Mouse (Mus musculus) B cell, adult 2 months (primary cell): ENCODE results near the gene Agpat1.

Source experiments
- DNase-seq, 2 experiments: peaks; one replicate each; pipeline ENCODE4 v3.0.0; 2022

The Agpat1 gene

DNA sequence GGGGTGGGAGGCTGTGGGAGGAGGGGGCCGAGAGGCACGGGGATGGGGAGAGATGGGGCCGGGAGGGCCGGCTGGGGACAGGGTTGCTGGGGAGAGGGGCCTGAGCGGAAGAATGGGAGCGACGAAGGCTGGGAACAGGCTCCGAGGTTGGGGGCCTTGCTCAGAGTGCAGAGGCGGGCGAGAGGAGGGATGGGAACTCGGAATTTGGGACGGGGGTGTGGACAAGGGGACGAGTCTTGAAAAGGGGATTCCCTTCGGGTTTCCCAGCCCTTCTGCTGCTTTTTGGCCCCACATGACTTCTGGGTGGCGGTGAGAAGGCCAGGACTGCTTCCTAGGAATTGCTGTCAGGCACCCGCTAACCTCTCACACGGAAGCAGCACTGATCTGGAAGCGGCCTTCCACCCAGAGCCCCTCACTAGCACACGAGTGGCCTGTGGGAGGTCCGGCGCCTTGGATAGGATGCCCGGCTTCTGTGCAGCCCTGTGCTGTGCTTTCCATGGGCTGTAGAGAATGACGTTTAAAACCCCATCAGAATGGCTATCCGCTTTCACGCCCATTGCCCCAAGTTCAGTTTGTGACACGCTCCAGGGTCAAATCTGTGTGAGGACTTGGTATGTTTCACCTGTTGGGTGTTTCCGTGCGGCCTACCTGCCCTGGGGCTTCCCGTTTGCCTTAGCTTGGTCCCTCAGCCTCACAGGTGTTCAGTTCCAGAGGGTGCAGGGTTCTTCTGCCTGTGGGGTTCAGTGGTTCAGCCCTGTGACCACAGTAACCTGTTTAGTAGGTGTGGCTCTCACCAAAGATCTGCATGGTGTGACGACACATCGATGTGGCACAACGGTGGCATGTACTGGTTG lies 2.4 kb downstream of the Agpat1 start:
- DNase-seq = no peak

GRCm38 (mm10) chr17:34607997-34608396 lies 3.9 kb downstream of the Agpat1 start:
- no peak for DNase-seq

DNA sequence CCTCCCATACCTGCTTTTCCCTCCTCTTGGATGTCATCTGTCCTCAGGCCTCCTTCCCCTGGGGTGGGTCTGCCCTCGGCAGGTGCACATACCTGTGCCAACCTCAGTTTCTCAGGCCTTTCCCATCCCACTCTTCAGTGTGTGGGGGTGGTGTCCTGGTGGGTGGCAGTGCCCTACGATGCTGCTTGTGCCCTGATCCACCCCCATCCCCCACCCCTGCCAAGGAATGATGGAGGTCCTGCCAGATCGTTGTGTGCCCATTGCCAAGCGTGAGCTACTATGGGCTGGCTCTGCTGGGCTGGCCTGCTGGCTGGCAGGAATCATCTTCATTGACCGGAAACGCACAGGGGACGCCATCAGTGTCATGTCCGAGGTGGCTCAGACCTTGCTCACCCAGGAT lies 7.0 kb downstream of the Agpat1 start:
- DNase-seq = no peak

DNA sequence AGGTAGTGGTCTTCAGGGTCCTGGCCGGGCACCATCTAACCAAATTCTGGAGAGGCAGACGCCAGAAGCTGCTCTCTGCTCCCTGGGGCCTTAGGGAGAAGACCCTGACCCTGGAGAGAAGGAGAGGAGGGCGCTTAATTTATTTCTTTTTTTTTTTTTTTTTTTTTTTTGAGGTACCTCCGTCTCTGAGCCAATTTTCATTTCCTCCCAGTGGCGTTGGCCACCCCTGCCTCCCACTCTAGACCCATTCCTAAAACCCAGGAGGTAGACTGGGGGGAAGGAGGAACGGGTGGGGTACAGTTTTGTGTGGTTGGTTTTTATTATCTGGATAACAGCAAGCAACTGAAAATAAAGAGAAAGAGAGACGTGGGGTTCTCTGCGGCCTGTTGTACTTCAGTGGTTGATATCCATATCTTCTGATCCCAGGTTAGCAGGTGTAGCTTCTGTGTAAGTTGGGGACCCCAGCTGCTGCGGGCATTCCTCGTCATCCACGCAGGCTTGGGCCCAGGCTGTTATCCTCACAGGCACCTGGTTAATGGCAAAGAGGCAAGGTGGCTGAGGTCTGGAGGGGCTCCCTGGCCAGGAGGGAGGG lies 9.1 kb downstream of the Agpat1 start:
- DNase-seq = no peak

DNA sequence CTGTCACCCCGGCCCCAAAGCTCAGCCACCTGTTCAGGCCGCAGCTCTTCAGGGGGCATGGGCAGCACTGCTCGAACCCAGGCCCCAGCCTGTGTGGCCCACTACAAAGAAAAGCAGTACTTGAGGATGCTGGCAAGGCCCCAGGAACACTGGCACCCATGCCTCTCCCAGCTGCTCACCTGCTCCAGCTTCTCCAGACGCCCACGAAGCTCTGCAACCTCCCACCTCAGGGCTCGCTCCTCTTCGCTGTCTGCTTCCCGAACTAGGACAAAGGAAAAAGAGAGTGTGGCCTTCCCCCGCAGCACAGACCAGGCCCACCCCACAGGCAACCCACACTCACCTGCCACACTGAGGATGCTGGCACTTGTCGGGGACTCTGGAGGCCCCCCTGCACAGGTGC lies 9.8 kb downstream of the Agpat1 start:
- DNase-seq = no peak

GRCm38 (mm10) chr17:34615871-34616270 lies 11.8 kb downstream of the Agpat1 start, which contains the start of gene Egfl8:
Egfl8 (minus strand) TSS chr17:34615971.
- no peak for DNase-seq

- peak; percentile 90 to 92 for DNase-seq
Observed at GRCm38 (mm10) chr17:34618999-34619398, 14.9 kb downstream of the Agpat1 start.

- no peak for DNase-seq
Observed at GRCm38 (mm10) chr17:34621006-34621405, 16.9 kb downstream of the Agpat1 start.

GRCm38 (mm10) chr17:34623161-34623560 lies 19.1 kb downstream of the Agpat1 start:
- DNase-seq = no peak

- DNase-seq = no peak
Observed at GRCm38 (mm10) chr17:34624981-34625380, 20.9 kb downstream of the Agpat1 start.

GRCm38 (mm10) chr17:34626062-34626772 lies 22.2 kb downstream of the Agpat1 start:
- no peak for DNase-seq

DNA sequence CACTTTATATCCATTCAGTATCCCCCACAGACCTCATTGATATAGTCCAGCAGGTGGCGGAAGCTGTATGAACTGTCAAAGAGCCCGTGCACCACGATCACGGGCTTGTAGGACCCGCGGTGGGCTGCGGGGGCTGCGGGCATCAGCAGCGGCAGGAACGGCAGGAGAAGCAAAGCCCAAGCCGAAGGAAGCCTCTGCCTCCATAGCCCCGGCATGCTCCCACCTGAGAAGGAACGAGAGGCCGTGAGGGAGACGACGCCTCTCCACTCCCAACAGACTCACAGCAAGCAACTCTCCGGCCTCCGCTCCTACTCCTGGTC lies 22.7 kb downstream of the Agpat1 start:
- peak in 1 of 2 experiments; percentile 47 for DNase-seq

GRCm38 (mm10) chr17:34627093-34627942 lies 23.3 kb downstream of the Agpat1 start:
- DNase-seq = peak; percentile 47

- DNase-seq = peak in 1 of 2 experiments; percentile 23
Observed at GRCm38 (mm10) chr17:34627943-34628643, 24.0 kb downstream of the Agpat1 start, which contains the start of gene Ppt2. Ppt2 (minus strand) TSS chr17:34628510.

DNA sequence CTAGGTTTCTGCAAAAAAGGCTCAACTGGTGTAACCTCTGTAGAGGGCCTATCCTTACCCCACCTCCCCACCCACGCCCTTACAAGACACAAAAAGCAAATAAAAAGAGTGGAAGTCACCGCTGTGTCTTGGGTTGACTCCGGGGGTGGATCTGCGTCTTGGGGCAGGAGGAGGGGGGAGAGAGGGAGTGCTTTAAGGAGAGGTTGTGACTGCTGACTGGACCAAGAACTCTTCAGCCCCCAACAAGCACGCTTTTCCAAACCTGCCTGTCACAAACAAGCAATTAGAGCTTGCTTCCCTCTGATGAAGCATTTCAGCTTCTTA lies 24.5 kb downstream of the Agpat1 start:
- no peak for DNase-seq

GRCm38 (mm10) chr17:34629221-34629751 lies 25.2 kb downstream of the Agpat1 start, which contains the start of gene Prrt1:
Prrt1 (plus strand) TSS chr17:34629533.
- DNase-seq = no peak

- peak; percentile 27 to 36 for DNase-seq
Observed at GRCm38 (mm10) chr17:34629796-34630603, 25.9 kb downstream of the Agpat1 start.

DNA sequence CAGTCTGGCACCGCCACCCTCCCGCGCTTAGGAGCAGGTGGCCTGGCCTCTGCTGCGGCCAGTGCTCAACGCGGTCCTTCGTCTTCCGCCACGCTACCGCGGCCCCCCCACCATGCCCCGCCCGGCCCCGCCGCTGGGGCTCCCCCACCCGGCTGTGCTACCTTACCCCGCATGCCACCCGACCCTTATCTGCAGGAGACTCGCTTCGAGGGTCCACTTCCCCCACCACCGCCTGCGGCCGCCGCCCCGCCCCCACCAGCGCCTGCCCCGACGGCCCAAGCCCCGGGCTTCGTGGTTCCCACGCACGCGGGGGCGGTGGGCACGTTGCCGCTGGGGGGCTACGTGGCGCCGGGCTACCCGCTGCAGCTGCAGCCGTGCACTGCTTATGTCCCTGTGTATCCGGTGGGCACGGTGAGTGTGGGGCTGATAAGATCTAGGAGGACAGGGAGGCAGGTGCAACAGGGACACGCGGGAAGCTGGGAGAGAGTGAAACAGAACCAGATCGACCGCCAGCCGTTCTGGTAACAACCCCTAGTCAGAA lies 26.8 kb downstream of the Agpat1 start:
- DNase-seq = peak in 1 of 2 experiments; percentile 24

GRCm38 (mm10) chr17:34631647-34632046 lies 27.6 kb downstream of the Agpat1 start:
- DNase-seq = no peak

GRCm38 (mm10) chr17:34632261-34632691 lies 28.2 kb downstream of the Agpat1 start:
- peak; percentile 74 to 75 for DNase-seq

- DNase-seq = no peak
Observed at GRCm38 (mm10) chr17:34635671-34636070, 31.6 kb downstream of the Agpat1 start.
